ENCODE assay signal across 8 mouse cellular contexts in genomic region chr16:96127657-96128344, GRCm38 (mm10). TPM values are rescaled to one million over a fixed set of nuclear protein-coding genes. Genes with fewer than 3 reads are reported as not detected.
A peak's percentile ranks its signal among the peaks of the same experiment; 100 is the strongest.
DNase-seq lines count a peak whose midpoint lies in the region; ATAC-seq and TF ChIP-seq lines count a peak whose summit lies in the region.

Hmgn1 (minus strand) TSS chr16:96127729.

- H3K27ac ChIP-seq in forebrain, embryonic 10.5 days, result peak within 1 kb of the TSS; percentile 99
- peak within 1 kb of the TSS; percentile 99 for H3K27ac ChIP-seq in heart, embryonic 15.5 days
- peak within 1 kb of the TSS; percentile 22; the same call in 1 of the 2 replicates for H3K27ac ChIP-seq in liver, embryonic 14.5 days
- H3K27ac ChIP-seq in neural tube, embryonic 11.5 days (ENCODE audit: low read depth, low read length), result peak within 1 kb of the TSS; percentile 97
- H3K27ac ChIP-seq in stomach, postnatal 0 days (replicated peaks), result peak within 1 kb of the TSS; percentile 96

- peak; percentile 76 for ATAC-seq in CD4-positive, CD25-positive, alpha-beta regulatory T cell, adult 4 months
- ATAC-seq in heart, embryonic 15.5 days (replicated peaks; ENCODE audit: insufficient number of reproducible peaks, insufficient read depth, low FRiP score, low read depth), result peak; percentile 98
- ATAC-seq in liver, embryonic 14.5 days (ENCODE audit: insufficient read depth), result peak; percentile 89
- peak; percentile 96 for ATAC-seq in neural tube, embryonic 11.5 days (ENCODE audit: insufficient read depth, low FRiP score, low TSS enrichment)
- peak; percentile 96 for ATAC-seq in stomach, postnatal 0 days (ENCODE audit: low FRiP score, low TSS enrichment)

- no peaks in the 10 kb centered on the region for H3K27me3 ChIP-seq in forebrain, embryonic 10.5 days (ENCODE audit: poor library complexity, severe bottlenecking)
- H3K27me3 ChIP-seq in heart, embryonic 15.5 days, result no peaks in the 10 kb centered on the region
- no peaks in the 10 kb centered on the region for H3K27me3 ChIP-seq in liver, embryonic 14.5 days (ENCODE audit: control insufficient read depth, insufficient read depth, low read length)
- no peaks in the 10 kb centered on the region for H3K27me3 ChIP-seq in neural tube, embryonic 11.5 days (ENCODE audit: control insufficient read depth, insufficient read depth, low read length)
- no peaks in the 10 kb centered on the region for H3K27me3 ChIP-seq in stomach, postnatal 0 days (ENCODE audit: control insufficient read depth, insufficient read depth, low read length)

- H3K9me3 ChIP-seq in forebrain, embryonic 10.5 days, result no peaks in the 10 kb centered on the region
- no peaks in the 10 kb centered on the region for H3K9me3 ChIP-seq in heart, embryonic 15.5 days (replicated peaks)
- H3K9me3 ChIP-seq in liver, embryonic 14.5 days (ENCODE audit: control insufficient read depth, low read length), result no peaks in the 10 kb centered on the region
- no peaks in the 10 kb centered on the region for H3K9me3 ChIP-seq in neural tube, embryonic 11.5 days (ENCODE audit: control insufficient read depth, low read length)
- H3K9me3 ChIP-seq in stomach, postnatal 0 days (ENCODE audit: control insufficient read depth, low read length), result no peaks in the 10 kb centered on the region

- peak within 1 kb of the TSS; percentile 96 for H3K4me3 ChIP-seq in forebrain, embryonic 10.5 days
- peak within 1 kb of the TSS; percentile 99 for H3K4me3 ChIP-seq in heart, embryonic 15.5 days
- peak within 1 kb of the TSS; percentile 75 to 76 for H3K4me3 ChIP-seq in liver, embryonic 14.5 days (ENCODE audit: insufficient read depth in 1 of 2, low read depth in 2 of 2, low read length in 2 of 2)
- peak within 1 kb of the TSS; percentile 97 for H3K4me3 ChIP-seq in neural tube, embryonic 11.5 days (ENCODE audit: low read depth, low read length)
- H3K4me3 ChIP-seq in stomach, postnatal 0 days (ENCODE audit: low read depth, low read length), result peak within 1 kb of the TSS; percentile 75

- under 1% methylated on average over 58 of the region's 72 CpGs for WGBS in forebrain, embryonic 10.5 days
- WGBS in heart, embryonic 15.5 days, result under 1% methylated on average over 48 of the region's 72 CpGs
- under 1% methylated on average over 69 of the region's 72 CpGs for WGBS in liver, embryonic 14.5 days (ENCODE audit: insufficient replicate concordance)
- WGBS in neural tube, embryonic 11.5 days, result under 1% methylated on average over 55 of the region's 72 CpGs
- under 1% methylated on average over 46 of the region's 72 CpGs for WGBS in stomach, postnatal 0 days

- TF ChIP-seq EP300 in liver, embryonic 14.5 days (IDR thresholded peaks at IDR 0.05; ENCODE audit: low read depth), result no peak
- no peak for TF ChIP-seq EP300 in stomach, postnatal 0 days (optimal IDR thresholded peaks at IDR 0.05)

- H3K4me2 ChIP-seq in heart, embryonic 15.5 days, result peak within 1 kb of the TSS; percentile 73
- peak within 1 kb of the TSS; percentile 75 for H3K4me2 ChIP-seq in liver, embryonic 14.5 days (ENCODE audit: low read depth)
- peak within 1 kb of the TSS; percentile 92 for H3K4me2 ChIP-seq in neural tube, embryonic 11.5 days (ENCODE audit: low read depth)
- peak within 1 kb of the TSS; percentile 81 for H3K4me2 ChIP-seq in stomach, postnatal 0 days (replicated peaks; ENCODE audit: low read depth)

- peak within 1 kb of the TSS; percentile 97 for H3K9ac ChIP-seq in heart, embryonic 15.5 days
- H3K9ac ChIP-seq in liver, embryonic 14.5 days (replicated peaks), result peak within 1 kb of the TSS; percentile 80
- peak within 1 kb of the TSS; percentile 99 for H3K9ac ChIP-seq in neural tube, embryonic 11.5 days (ENCODE audit: low read length)
- H3K9ac ChIP-seq in stomach, postnatal 0 days (ENCODE audit: low read length), result peak within 1 kb of the TSS; percentile 93

- peaks cover 38% of the 10 kb centered on the region for H3K36me3 ChIP-seq in forebrain, embryonic 10.5 days (replicated peaks)
- peaks cover 35% of the 10 kb centered on the region for H3K36me3 ChIP-seq in heart, embryonic 15.5 days
- H3K36me3 ChIP-seq in liver, embryonic 14.5 days (replicated peaks; ENCODE audit: control insufficient read depth, insufficient read depth, low read depth), result peaks cover 6% of the 10 kb centered on the region
- H3K36me3 ChIP-seq in neural tube, embryonic 11.5 days (ENCODE audit: control insufficient read depth, insufficient read depth, low read length), result peaks cover 16% of the 10 kb centered on the region
- peaks cover 15% of the 10 kb centered on the region for H3K36me3 ChIP-seq in stomach, postnatal 0 days (ENCODE audit: control insufficient read depth, insufficient read depth, low read length)

- peak; percentile 33 for DNase-seq in c-Kit-negative CD71-positive TER-119-positive erythroid progenitor cells, embryonic 14.5 days (ENCODE audit: low read depth, low spot score)
- peak; percentile 98 for DNase-seq in forebrain, embryonic 10.5 days (ENCODE audit: extremely low spot score, low spot score)
- peak; percentile 95 to 99 for DNase-seq in kidney, postnatal 25 days
- DNase-seq in liver, embryonic 14.5 days (ENCODE audit: low read depth in 3 of 3, low spot score in 3 of 3), result peak; percentile 68 to 73 (median 71)
- DNase-seq in neural tube, embryonic 11.5 days (ENCODE audit: low spot score), result peak; percentile 98
- DNase-seq in stomach, postnatal 0 days (ENCODE audit: low spot score), result peak; percentile 95

- peaks cover 40% of the 10 kb centered on the region for H3K4me1 ChIP-seq in forebrain, embryonic 10.5 days
- peaks cover 26% of the 10 kb centered on the region for H3K4me1 ChIP-seq in heart, embryonic 15.5 days (replicated peaks)
- peaks cover 0 to 5% of the 10 kb centered on the region in 2 experiments; a peak in 1 of 4 replicates for H3K4me1 ChIP-seq in liver, embryonic 14.5 days (replicated peaks; ENCODE audit: control insufficient read depth in 2 of 2, insufficient read depth in 2 of 2, low read length in 1 of 2)
- H3K4me1 ChIP-seq in neural tube, embryonic 11.5 days (ENCODE audit: control insufficient read depth, insufficient read depth, low read length), result peaks cover 13% of the 10 kb centered on the region
- no peaks in the 10 kb centered on the region; the same call in 1 of the 2 replicates for H3K4me1 ChIP-seq in stomach, postnatal 0 days (replicated peaks; ENCODE audit: control insufficient read depth, insufficient read depth)

- TF ChIP-seq CTCF in liver, embryonic 14.5 days (IDR thresholded peaks at IDR 0.05; ENCODE audit: low read depth), result no peak
- TF ChIP-seq CTCF in stomach, postnatal 0 days (IDR thresholded peaks at IDR 0.05; ENCODE audit: low read depth), result no peak

RNA-seq across cellular contexts. Expression of gene Hmgn1, which starts in this region (rescaled TPM):
- polyA plus RNA-seq in CD4-positive, CD25-positive, alpha-beta regulatory T cell, adult 4 months (2017; shearing (Covaris generic)), result 10 to 100 TPM; 62.4 to 79.5 TPM
- polyA plus RNA-seq in forebrain, embryonic 10.5 days (2016; fragmentation: Nextera tagmentation; extraction: Ambion mirVana), result 851 and 879 TPM in 2 replicates
- polyA plus RNA-seq in heart, embryonic 15.5 days (2015; fragmentation: Nextera tagmentation; extraction: Ambion mirVana), result 289 and 315 TPM in 2 replicates
- polyA plus RNA-seq in liver, embryonic 14.5 days (2012; rRNA removed), result 35.6 and 58.7 TPM in 2 replicates
- 120 and 122 TPM in 2 replicates for polyA plus RNA-seq in liver, embryonic 14.5 days (2014; fragmentation: Nextera tagmentation; extraction: Ambion mirVana)
- 732 and 792 TPM in 2 replicates for polyA plus RNA-seq in neural tube, embryonic 11.5 days (2014; fragmentation: Nextera tagmentation; extraction: Ambion mirVana)
- 334 and 365 TPM in 2 replicates for polyA plus RNA-seq in stomach, postnatal 0 days (2015; fragmentation: Nextera tagmentation; extraction: Ambion mirVana)

Comparison
In these comparisons a context has a peak if more than half of its experiments do, and no peak if none do; other contexts are left out.
1. Peak in every context shown above with its lines: DNase-seq, ATAC-seq, H3K4me3 ChIP-seq and H3K27ac ChIP-seq.
2. DNase-seq: peak in every context shown above with its lines; median percentile 98 in forebrain, embryonic 10.5 days; 98 in neural tube, embryonic 11.5 days; 97 in kidney, postnatal 25 days; 95 in stomach, postnatal 0 days; 71 in liver, embryonic 14.5 days; 33 in c-Kit-negative CD71-positive TER-119-positive erythroid progenitor cells, embryonic 14.5 days.
3. H3K27ac ChIP-seq: peak in every context shown above with its lines; median percentile 99 in forebrain, embryonic 10.5 days; 99 in heart, embryonic 15.5 days; 97 in neural tube, embryonic 11.5 days; 96 in stomach, postnatal 0 days; 22 in liver, embryonic 14.5 days.